Mouse (Mus musculus): ENCODE results near the gene Dph3.
A peak's percentile ranks its signal among the peaks of the same experiment; 100 is the strongest.
"Not testable (repeated sequence)": the region's sequence is repeated elsewhere in the genome, so short reads cannot be mapped to it uniquely, and the experiment has no call there.

The Dph3 gene

GRCm38 (mm10) chr14:32085486-32086201 is at the start of gene Dph3:
Dph3 (minus strand) TSS chr14:32085729.
- DNase-seq (ENCODE audit: low read depth, low spot score), result peak; percentile 96

GRCm38 (mm10) chr14:32134293-32134692 is 48.8 kb upstream of the Dph3 start:
- DNase-seq (ENCODE audit: low read depth, low spot score), result no peak

GRCm38 (mm10) chr14:32131836-32132235 is 46.3 kb upstream of the Dph3 start:
- no peak for DNase-seq (ENCODE audit: low read depth, low spot score)

- DNase-seq (ENCODE audit: low read depth, low spot score), result no peak
Observed at GRCm38 (mm10) chr14:32128409-32128808, 42.9 kb upstream of the Dph3 start.

GRCm38 (mm10) chr14:32125256-32125655 is 39.7 kb upstream of the Dph3 start:
- DNase-seq (ENCODE audit: low read depth, low spot score), result not testable (repeated sequence)

- DNase-seq (ENCODE audit: low read depth, low spot score), result no peak
Observed at GRCm38 (mm10) chr14:32124261-32124660, 38.7 kb upstream of the Dph3 start.

- peak; percentile 4 for DNase-seq (ENCODE audit: low read depth, low spot score)
Observed at GRCm38 (mm10) chr14:32121920-32122315, 36.4 kb upstream of the Dph3 start.

- DNase-seq (ENCODE audit: low read depth, low spot score), result no peak
Observed at GRCm38 (mm10) chr14:32120940-32121919, 35.7 kb upstream of the Dph3 start.

- DNase-seq (ENCODE audit: low read depth, low spot score), result not testable (repeated sequence)
Observed at GRCm38 (mm10) chr14:32112124-32112523, 26.6 kb upstream of the Dph3 start.

- DNase-seq (ENCODE audit: low read depth, low spot score), result no peak
Observed at GRCm38 (mm10) chr14:32106911-32107310, 21.4 kb upstream of the Dph3 start.

- no peak for DNase-seq (ENCODE audit: low read depth, low spot score)
Observed at GRCm38 (mm10) chr14:32105663-32106062, 20.1 kb upstream of the Dph3 start.

GRCm38 (mm10) chr14:32103556-32103955 is 18.0 kb upstream of the Dph3 start:
- DNase-seq (ENCODE audit: low read depth, low spot score), result no peak

GRCm38 (mm10) chr14:32098951-32099350 is 13.4 kb upstream of the Dph3 start:
- DNase-seq (ENCODE audit: low read depth, low spot score), result no peak

GRCm38 (mm10) chr14:32097691-32098090 is 12.2 kb upstream of the Dph3 start:
- DNase-seq (ENCODE audit: low read depth, low spot score), result no peak

GRCm38 (mm10) chr14:32096740-32097139 is 11.2 kb upstream of the Dph3 start:
- no peak for DNase-seq (ENCODE audit: low read depth, low spot score)

- no peak for DNase-seq (ENCODE audit: low read depth, low spot score)
Observed at GRCm38 (mm10) chr14:32095646-32096045, 10.1 kb upstream of the Dph3 start.

GRCm38 (mm10) chr14:32093500-32094117 is 8.1 kb upstream of the Dph3 start:
- no peak for DNase-seq (ENCODE audit: low read depth, low spot score)

- DNase-seq (ENCODE audit: low read depth, low spot score), result no peak
Observed at GRCm38 (mm10) chr14:32093018-32093417, 7.5 kb upstream of the Dph3 start.

- no peak for DNase-seq (ENCODE audit: low read depth, low spot score)
Observed at GRCm38 (mm10) chr14:32091704-32092103, 6.2 kb upstream of the Dph3 start.

GRCm38 (mm10) chr14:32091124-32091523 is 5.6 kb upstream of the Dph3 start:
- no peak for DNase-seq (ENCODE audit: low read depth, low spot score)

GRCm38 (mm10) chr14:32087584-32088248 is 2.2 kb upstream of the Dph3 start:
- not testable (repeated sequence) for DNase-seq (ENCODE audit: low read depth, low spot score)

- no peak for DNase-seq (ENCODE audit: low read depth, low spot score)
Observed at GRCm38 (mm10) chr14:32086226-32086625, 697 bp upstream of the Dph3 start.

Measured in retina, postnatal 7 days (tissue).